Mouse (Mus musculus) skeletal muscle tissue, adult 2 months (tissue): ENCODE measurements around the gene Fam163a.

Experiments used
- DNase-seq: peaks from one replicate; pipeline ENCODE4 v3.0.0-alpha.2; 2012; ENCODE audit warnings: low read depth, low spot score

Gene Fam163a

GRCm38 (mm10) chr1:156201069-156201468 lies 3.8 kb downstream of the Fam163a start:
- no peak for DNase-seq

- no peak for DNase-seq
These were observed 7.2 kb downstream of the Fam163a start for GRCm38 (mm10) chr1:156197588-156197987.

GRCm38 (mm10) chr1:156193292-156193691 lies 11.5 kb downstream of the Fam163a start:
- no peak for DNase-seq

- no peak for DNase-seq
These were observed 12.0 kb downstream of the Fam163a start for GRCm38 (mm10) chr1:156192853-156193252.

- DNase-seq = no peak
These were observed 18.2 kb downstream of the Fam163a start for GRCm38 (mm10) chr1:156186646-156187045.

- DNase-seq = no peak
These were observed 20.7 kb downstream of the Fam163a start for GRCm38 (mm10) chr1:156184158-156184571.

- DNase-seq = no peak
These were observed 21.5 kb downstream of the Fam163a start for GRCm38 (mm10) chr1:156183176-156183958.

GRCm38 (mm10) chr1:156179875-156180274 lies 25.0 kb downstream of the Fam163a start:
- DNase-seq = peak; percentile 4

GRCm38 (mm10) chr1:156168737-156169136 lies 36.1 kb downstream of the Fam163a start:
- peak; percentile 12 for DNase-seq

GRCm38 (mm10) chr1:156116770-156117169 lies 88.1 kb downstream of the Fam163a start:
- DNase-seq = no peak

- no peak for DNase-seq
These were observed 90.8 kb downstream of the Fam163a start for GRCm38 (mm10) chr1:156113884-156114499.

- DNase-seq = no peak
These were observed 92.7 kb downstream of the Fam163a start for GRCm38 (mm10) chr1:156112142-156112541.

- no peak for DNase-seq
These were observed 93.1 kb downstream of the Fam163a start for GRCm38 (mm10) chr1:156111728-156112127.

- no peak for DNase-seq
These were observed 93.7 kb downstream of the Fam163a start for GRCm38 (mm10) chr1:156111090-156111489.

GRCm38 (mm10) chr1:156108400-156108799 lies 96.4 kb downstream of the Fam163a start:
- no peak for DNase-seq

GRCm38 (mm10) chr1:156107424-156107823 lies 97.4 kb downstream of the Fam163a start:
- DNase-seq = no peak

- DNase-seq = no peak
These were observed 99.4 kb downstream of the Fam163a start for GRCm38 (mm10) chr1:156105381-156105780.

- DNase-seq = no peak
These were observed 101.1 kb downstream of the Fam163a start for GRCm38 (mm10) chr1:156103763-156104162.

- DNase-seq = no peak
These were observed 113.0 kb downstream of the Fam163a start for GRCm38 (mm10) chr1:156091811-156092210.

- DNase-seq = no peak
These were observed 114.8 kb downstream of the Fam163a start for GRCm38 (mm10) chr1:156090042-156090441.

- DNase-seq = no peak
These were observed 115.3 kb downstream of the Fam163a start for GRCm38 (mm10) chr1:156089561-156089960.

- DNase-seq = no peak
These were observed 117.2 kb downstream of the Fam163a start for GRCm38 (mm10) chr1:156087586-156087985.

- peak; percentile 18 for DNase-seq
These were observed 119.1 kb downstream of the Fam163a start for GRCm38 (mm10) chr1:156085770-156086169.
